47 mouse cellular contexts compared by ENCODE assay signal in the genomic region with DNA sequence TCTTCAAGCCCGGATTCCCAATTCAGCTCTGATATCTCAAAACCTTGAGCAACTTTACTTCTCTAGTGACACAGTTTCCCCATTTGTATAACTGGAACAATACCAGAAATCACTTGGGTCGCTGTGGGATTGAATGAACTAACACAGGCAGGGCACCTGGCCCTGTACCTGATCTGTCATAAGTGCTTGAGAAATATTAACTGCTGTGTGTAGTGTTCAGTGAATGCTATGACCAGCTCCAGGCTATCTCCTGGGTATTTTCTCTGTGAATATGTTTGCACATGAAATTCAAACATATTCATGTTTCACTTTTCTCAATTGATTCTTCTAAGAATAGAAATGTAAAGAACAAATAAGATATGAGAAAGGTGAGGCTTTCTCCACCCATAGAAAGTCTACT. TPM values are rescaled to one million over a fixed set of nuclear protein-coding genes. Genes with fewer than 3 reads are reported as not detected.
"Had no signal": no experiment of that assay in that cellular context is flagged by ENCODE, and none has a peak within 500 bp of the region (broad histone marks: within the 10 kb centered on the region; RNA-seq: fewer than 3 reads in every experiment).

No protein-coding gene starts in this region.

- H3K36me3 ChIP-seq: limb, embryonic 10.5 days; limb, embryonic 12.5 days; limb, embryonic 13.5 days; limb, embryonic 15.5 days; liver, embryonic 12.5 days; liver, embryonic 13.5 days; liver, embryonic 15.5 days; lung, embryonic 15.5 days; midbrain, embryonic 10.5 days; midbrain, embryonic 12.5 days; midbrain, embryonic 13.5 days; midbrain, embryonic 15.5 days had no signal

- DNase-seq: left cerebral cortex, postnatal 4 days; liver; liver, embryonic 13.5 days; liver, postnatal 0 days; lung, adult 18-20 months; lung, adult 2 months; lung, embryonic 14.5 days; lung, postnatal 10 days; lung, postnatal 14 days; lung, postnatal 36 days; lung, postnatal 4 days; midbrain, embryonic 14.5 days had no signal

- H3K4me1 ChIP-seq: limb, embryonic 10.5 days; limb, embryonic 12.5 days; limb, embryonic 13.5 days; limb, embryonic 15.5 days; liver, embryonic 12.5 days; liver, embryonic 13.5 days; liver, embryonic 15.5 days; lung, embryonic 15.5 days; megakaryocyte, embryonic 14.5 days; midbrain, embryonic 10.5 days; midbrain, embryonic 12.5 days; midbrain, embryonic 13.5 days; midbrain, embryonic 15.5 days had no signal

- H3K4me3 ChIP-seq: left cerebral cortex, adult 2 months; limb, embryonic 10.5 days; limb, embryonic 12.5 days; limb, embryonic 13.5 days; limb, embryonic 15.5 days; liver, embryonic 12.5 days; liver, embryonic 13.5 days; liver, embryonic 15.5 days; lung, embryonic 15.5 days; megakaryocyte, embryonic 14.5 days; midbrain, embryonic 10.5 days; midbrain, embryonic 12.5 days; midbrain, embryonic 13.5 days; midbrain, embryonic 15.5 days; myocyte had no signal

- H3K27ac ChIP-seq: left cerebral cortex, adult 2 months; limb, embryonic 10.5 days; limb, embryonic 12.5 days; limb, embryonic 13.5 days; limb, embryonic 15.5 days; liver, embryonic 12.5 days; liver, embryonic 13.5 days; liver, embryonic 14.5 days; liver, embryonic 15.5 days; lung, embryonic 15.5 days; macrophage; midbrain, embryonic 10.5 days; midbrain, embryonic 12.5 days; midbrain, embryonic 13.5 days; midbrain, embryonic 15.5 days had no signal

- H3K27me3 ChIP-seq: limb, embryonic 12.5 days; limb, embryonic 13.5 days; limb, embryonic 15.5 days; liver, embryonic 12.5 days; liver, embryonic 13.5 days; liver, embryonic 15.5 days; lung, embryonic 15.5 days; midbrain, embryonic 12.5 days; midbrain, embryonic 13.5 days; midbrain, embryonic 15.5 days had no signal

- H3K9me3 ChIP-seq: limb, embryonic 10.5 days; limb, embryonic 12.5 days; limb, embryonic 13.5 days; limb, embryonic 15.5 days; liver, embryonic 12.5 days; liver, embryonic 13.5 days; liver, embryonic 15.5 days; lung, embryonic 15.5 days; megakaryocyte, embryonic 14.5 days; midbrain, embryonic 10.5 days; midbrain, embryonic 12.5 days; midbrain, embryonic 13.5 days; midbrain, embryonic 15.5 days had no signal

- H3K4me2 ChIP-seq: limb, embryonic 12.5 days; limb, embryonic 13.5 days; limb, embryonic 15.5 days; liver, embryonic 11.5 days; liver, embryonic 12.5 days; liver, embryonic 13.5 days; liver, embryonic 15.5 days; lung, embryonic 14.5 days; lung, embryonic 15.5 days; midbrain, embryonic 11.5 days; midbrain, embryonic 12.5 days; midbrain, embryonic 13.5 days; midbrain, embryonic 15.5 days had no signal

- H3K9ac ChIP-seq: limb, embryonic 12.5 days; limb, embryonic 13.5 days; limb, embryonic 15.5 days; liver, embryonic 12.5 days; liver, embryonic 13.5 days; liver, embryonic 14.5 days; liver, embryonic 15.5 days; liver, postnatal 0 days; lung, embryonic 14.5 days; lung, embryonic 15.5 days; midbrain, embryonic 12.5 days; midbrain, embryonic 13.5 days; midbrain, embryonic 15.5 days had no signal

- ATAC-seq: liver, embryonic 12.5 days; liver, postnatal 0 days; lung, postnatal 0 days; midbrain, embryonic 13.5 days; midbrain, embryonic 15.5 days; midbrain, embryonic 16.5 days had no signal

RNA-seq across cellular contexts. Expression of gene Kcna10, which starts 2.0 kb away (rescaled TPM):
- total RNA-seq: left cerebral cortex, adult 18-20 months; left cerebral cortex, postnatal 10 days; left cerebral cortex, postnatal 14 days; left cerebral cortex, postnatal 25 days; liver, adult 2 months; megakaryocyte progenitor cell, adult 5-6 weeks; megakaryocyte, adult 5-6 weeks; megakaryocyte-erythroid progenitor cell, adult 5-6 weeks; monocyte, adult 5-6 weeks had no signal
- polyA plus RNA-seq: limb, embryonic 10.5 days; limb, embryonic 11.5 days; limb, embryonic 12.5 days; limb, embryonic 13.5 days; limb, embryonic 14.5 days; liver, adult 2 months; liver, embryonic 11.5 days; liver, embryonic 12.5 days; liver, embryonic 13.5 days; liver, embryonic 14.5 days; liver, embryonic 15.5 days; liver, embryonic 16.5 days; liver, postnatal 0 days; lung, adult 2 months; lung, embryonic 14.5 days; lung, embryonic 15.5 days; lung, embryonic 16.5 days; lung, postnatal 0 days; macrophage; midbrain, embryonic 10.5 days; midbrain, embryonic 11.5 days; midbrain, embryonic 12.5 days; midbrain, embryonic 13.5 days; midbrain, embryonic 14.5 days; midbrain, embryonic 15.5 days; midbrain, embryonic 16.5 days; myocyte had no signal

RNA-seq across cellular contexts. Expression of gene Cym, which starts 40.7 kb away (rescaled TPM):
- total RNA-seq: left cerebral cortex, adult 18-20 months; left cerebral cortex, adult 2 months; left cerebral cortex, postnatal 14 days; left cerebral cortex, postnatal 25 days; left cerebral cortex, postnatal 36 days; left cerebral cortex, postnatal 4 days; megakaryocyte progenitor cell, adult 5-6 weeks; megakaryocyte-erythroid progenitor cell, adult 5-6 weeks; monocyte, adult 5-6 weeks had no signal
- polyA plus RNA-seq: limb, embryonic 10.5 days; limb, embryonic 11.5 days; limb, embryonic 12.5 days; limb, embryonic 13.5 days; liver, adult 2 months; liver, embryonic 12.5 days; macrophage; midbrain, embryonic 10.5 days; midbrain, embryonic 11.5 days; midbrain, embryonic 12.5 days had no signal

RNA-seq across cellular contexts. Expression of gene A630076J17Rik, which starts 49.6 kb away (rescaled TPM):
- total RNA-seq: left cerebral cortex, adult 18-20 months; left cerebral cortex, adult 2 months; left cerebral cortex, adult 8-10 months; left cerebral cortex, postnatal 10 days; left cerebral cortex, postnatal 14 days; left cerebral cortex, postnatal 25 days; left cerebral cortex, postnatal 36 days; left cerebral cortex, postnatal 4 days; liver, adult 2 months; megakaryocyte progenitor cell, adult 5-6 weeks; megakaryocyte, adult 5-6 weeks; megakaryocyte-erythroid progenitor cell, adult 5-6 weeks; monocyte, adult 5-6 weeks had no signal
- polyA plus RNA-seq: limb, embryonic 10.5 days; limb, embryonic 11.5 days; limb, embryonic 12.5 days; limb, embryonic 13.5 days; limb, embryonic 14.5 days; limb, embryonic 15.5 days; liver, adult 2 months; liver, embryonic 11.5 days; liver, embryonic 12.5 days; liver, embryonic 13.5 days; liver, embryonic 14.5 days; liver, embryonic 15.5 days; liver, embryonic 16.5 days; lung, adult 2 months; lung, postnatal 0 days; macrophage; midbrain, embryonic 10.5 days; midbrain, embryonic 11.5 days; midbrain, embryonic 12.5 days; midbrain, embryonic 13.5 days; midbrain, embryonic 14.5 days; midbrain, embryonic 15.5 days; midbrain, embryonic 16.5 days; myocyte had no signal

RNA-seq across cellular contexts. Expression of gene Prok1, which starts 58.6 kb away (rescaled TPM):
- total RNA-seq: left cerebral cortex, adult 2 months; left cerebral cortex, postnatal 10 days; left cerebral cortex, postnatal 14 days; left cerebral cortex, postnatal 36 days; left cerebral cortex, postnatal 4 days; megakaryocyte progenitor cell, adult 5-6 weeks; megakaryocyte, adult 5-6 weeks; megakaryocyte-erythroid progenitor cell, adult 5-6 weeks; monocyte, adult 5-6 weeks had no signal
- polyA plus RNA-seq: limb, embryonic 10.5 days; limb, embryonic 11.5 days; liver, embryonic 11.5 days; liver, embryonic 12.5 days; liver, embryonic 13.5 days; lung, adult 2 months; lung, embryonic 15.5 days; lung, embryonic 16.5 days; lung, postnatal 0 days; macrophage; midbrain, embryonic 10.5 days; midbrain, embryonic 12.5 days; midbrain, embryonic 13.5 days had no signal
